Mouse (Mus musculus): ENCODE data around the gene Caskin2. TPM values are rescaled to one million over a fixed set of nuclear protein-coding genes. Genes with fewer than 3 reads are reported as not detected.

Caskin2 gene
- 10.1 and 12.8 TPM in 2 replicates for polyA plus RNA-seq (2015; fragmentation: Nextera tagmentation; extraction: Ambion mirVana)

DNA sequence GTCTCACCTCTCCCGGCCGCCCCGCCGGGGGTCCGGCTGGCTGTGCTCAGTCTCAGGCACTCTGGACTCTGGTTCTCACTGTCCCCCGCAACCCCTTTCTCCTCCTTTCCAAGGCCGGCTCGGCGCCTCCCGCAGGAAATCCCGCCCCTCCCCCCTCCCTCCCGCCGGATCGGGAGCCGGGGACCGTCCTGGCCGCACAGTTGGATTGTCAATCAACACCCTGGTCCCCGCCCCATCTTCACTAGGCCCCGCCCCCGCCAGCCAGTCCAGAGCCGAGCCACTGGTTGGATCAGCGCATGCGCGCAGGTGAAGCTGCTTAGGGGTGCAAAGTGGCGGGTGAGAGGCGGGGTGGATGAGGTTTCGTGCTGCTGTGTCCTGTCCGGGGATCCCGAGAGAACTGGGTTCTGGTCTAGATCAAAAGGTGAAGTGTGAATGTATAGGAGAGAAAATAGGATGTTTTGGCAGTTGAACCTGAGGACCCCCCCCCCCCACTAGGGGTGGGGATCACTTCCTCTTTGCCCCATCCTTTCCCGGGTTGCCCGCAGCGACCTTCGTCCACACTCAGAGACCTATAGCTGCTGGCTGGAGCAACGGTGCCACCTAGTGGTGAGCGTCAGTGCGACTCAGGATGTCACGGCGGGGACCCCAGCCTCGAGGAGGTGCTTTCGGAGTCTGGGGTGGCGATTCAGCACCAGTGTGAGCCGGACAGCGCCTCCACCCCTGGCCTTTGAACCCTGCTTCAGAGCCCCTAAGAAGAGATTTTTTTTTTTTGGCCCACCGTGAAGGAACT is at the start of gene Caskin2:
Gene Caskin2 (minus strand): TSS at position 133 of the 790 bp plus-strand sequence.

DNA sequence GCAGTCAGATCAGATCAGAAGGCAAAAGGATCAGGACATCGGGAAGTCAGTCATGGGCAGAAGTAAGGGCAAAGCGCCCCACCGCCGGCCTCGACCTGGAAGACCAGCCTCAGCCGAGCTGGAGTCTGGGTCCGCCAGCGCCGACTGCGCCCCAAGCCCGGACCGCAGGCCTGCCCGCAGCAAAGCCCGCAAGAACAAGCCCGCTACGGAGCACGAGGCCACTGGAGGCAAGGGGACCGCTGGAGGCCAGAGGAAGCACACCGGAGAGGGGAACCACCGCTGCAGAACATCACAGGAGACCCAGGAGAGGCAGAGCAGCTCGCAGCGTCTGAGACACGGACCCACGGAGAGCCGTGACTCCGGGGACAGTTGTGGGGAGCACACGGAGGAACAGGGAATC is 44.9 kb upstream of the Caskin2 start, which contains the start of gene Myo15b:
Gene Myo15b (plus strand): TSS at position 53 of the 400 bp plus-strand sequence.

DNA sequence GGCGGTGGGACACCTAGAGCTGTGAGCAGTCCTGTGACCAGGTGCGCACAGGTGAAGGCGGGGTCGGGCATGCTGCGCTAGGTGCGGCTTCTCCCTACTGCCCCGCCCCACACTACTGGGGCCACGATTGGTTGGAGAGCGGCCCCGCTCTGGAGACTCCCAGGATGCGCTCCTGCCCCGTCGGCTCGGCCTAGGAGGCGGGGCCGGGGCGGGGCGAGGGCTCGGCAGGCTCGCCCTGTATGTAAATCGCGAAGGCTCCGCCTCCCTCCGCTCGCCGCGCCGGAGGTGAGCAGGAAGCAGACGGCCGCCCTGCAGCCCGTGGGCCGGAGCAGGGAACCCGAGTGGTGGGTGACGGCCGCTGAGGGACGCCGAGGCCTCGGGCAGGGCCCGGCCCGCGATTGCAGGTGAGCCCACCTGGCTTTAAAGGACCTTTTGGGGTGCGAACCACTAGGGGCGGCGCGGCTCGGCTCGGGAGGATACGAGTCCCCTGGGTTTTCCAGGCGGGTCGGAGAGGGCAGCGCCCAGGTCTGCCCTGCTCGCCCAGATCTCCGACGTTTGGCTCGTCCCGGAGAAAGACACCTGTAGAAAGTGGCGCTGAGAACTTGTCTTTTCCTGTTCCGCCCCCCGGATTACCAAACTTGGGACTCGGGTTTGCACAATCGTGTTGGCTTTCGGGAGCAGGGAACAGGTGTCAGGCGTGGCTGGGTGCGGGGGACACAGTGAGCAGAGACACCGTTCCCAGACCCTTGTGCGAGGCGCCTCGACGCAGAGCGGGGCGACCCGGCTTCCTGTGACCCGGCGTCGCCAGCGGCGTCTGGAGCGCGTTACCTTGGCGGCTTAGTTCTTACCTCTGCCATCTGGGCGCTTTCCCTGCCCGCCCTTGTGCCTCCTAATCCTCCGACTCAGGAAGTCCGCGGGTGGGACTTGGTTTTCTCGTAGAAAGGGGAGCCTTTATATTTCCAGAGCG is 10.6 kb upstream of the Caskin2 start, which contains the start of gene Llgl2:
Gene Llgl2 (plus strand): TSS at position 276 of the 967 bp plus-strand sequence.

DNA sequence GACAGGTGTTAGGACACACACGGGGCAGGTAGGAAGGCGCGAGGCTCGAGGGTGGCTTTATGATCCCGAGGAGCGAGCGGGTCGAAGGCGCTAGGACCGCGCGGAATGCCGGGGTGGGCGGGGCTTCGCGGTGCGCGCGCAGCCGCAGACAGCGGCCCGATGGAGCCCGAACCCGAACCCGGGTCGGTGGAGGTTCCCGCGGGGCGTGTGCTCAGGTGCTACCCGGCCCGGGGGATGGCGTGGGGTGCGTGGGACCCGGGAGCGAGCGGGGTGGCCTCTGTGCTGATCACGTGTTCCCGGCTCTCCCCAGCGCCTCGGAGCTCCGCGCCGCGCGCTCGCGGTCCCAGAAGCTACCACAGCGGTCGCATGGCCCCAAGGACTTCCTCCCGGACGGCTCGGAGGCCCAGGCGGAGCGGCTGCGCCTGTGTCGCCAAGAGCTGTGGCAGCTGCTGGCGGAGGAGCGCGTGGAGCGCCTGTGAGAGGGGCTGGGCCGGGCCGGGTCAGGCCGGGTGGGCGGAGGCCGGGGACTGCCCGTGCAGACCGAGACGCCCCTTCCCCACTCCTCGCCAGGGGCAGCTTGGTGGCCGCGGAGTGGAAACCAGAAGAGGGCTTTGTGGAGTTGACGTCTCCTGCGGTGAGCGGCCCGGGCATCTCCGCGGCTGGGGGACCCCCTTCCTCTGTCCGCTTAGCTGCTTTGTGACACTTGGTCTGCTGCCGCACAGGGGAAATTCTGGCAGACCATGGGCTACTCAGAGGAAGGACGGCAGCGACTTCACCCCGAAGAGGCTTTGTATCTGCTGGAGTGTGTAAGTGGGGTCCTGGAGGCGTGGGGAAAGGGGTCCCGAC is 1.4 kb upstream of the Caskin2 start, which contains the start of gene Tsen54:
Gene Tsen54 (plus strand): TSS at position 120 of the 846 bp plus-strand sequence.

DNA sequence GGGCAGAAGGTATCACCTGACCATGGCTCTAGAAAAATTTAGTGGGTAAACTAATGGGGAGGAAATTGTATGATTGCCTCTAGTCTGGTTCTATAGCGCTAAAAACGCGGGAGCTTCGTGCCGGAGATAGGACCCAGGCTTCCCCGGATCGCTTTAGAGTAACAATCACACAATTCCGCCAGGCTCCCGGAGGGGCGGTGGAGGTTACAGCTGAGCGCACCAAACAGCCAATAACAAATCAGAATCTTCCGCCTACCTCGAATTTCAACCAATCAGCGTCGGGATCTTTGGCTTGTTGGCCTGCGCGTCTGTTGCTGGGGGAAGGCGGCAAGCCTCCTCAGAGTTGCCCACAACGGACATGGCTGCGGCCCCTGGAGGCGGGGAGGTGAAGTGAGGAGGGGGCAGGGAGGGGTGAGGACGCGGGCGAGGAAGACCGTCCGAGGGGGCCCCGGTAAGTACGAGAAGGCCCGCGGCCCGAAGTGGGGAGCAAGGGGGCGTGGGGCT is 48.3 kb downstream of the Caskin2 start, which contains the start of gene Tmem94:
Gene Tmem94 (plus strand): TSS at position 331 of the 504 bp plus-strand sequence.

Small RNA genes lying within 50 kb of the gene (microRNA-seq; reads per million reads assigned to microRNA genes)
- gene Mir5621 (ENCODE audit: borderline replicate concordance, insufficient number of aligned reads) = not detected

Other genes with a start within 250 kb of the Caskin2 start
- 52.3 and 70.3 TPM in 2 replicates for gene Nup85, start 249.2 kb downstream of the Caskin2 start, polyA plus RNA-seq (2015; fragmentation: Nextera tagmentation; extraction: Ambion mirVana)
- gene Mrps7, start 209.7 kb downstream of the Caskin2 start, polyA plus RNA-seq (2015; fragmentation: Nextera tagmentation; extraction: Ambion mirVana) = 77.5 and 103 TPM in 2 replicates
- gene Gga3, start 209.6 kb downstream of the Caskin2 start, polyA plus RNA-seq (2015; fragmentation: Nextera tagmentation; extraction: Ambion mirVana) = 6.3 and 7.5 TPM in 2 replicates
- 69.5 and 153 TPM in 2 replicates for gene Mif4gd, start 200.7 kb downstream of the Caskin2 start, polyA plus RNA-seq (2015; fragmentation: Nextera tagmentation; extraction: Ambion mirVana)
- gene Slc25a19, start 185.3 kb downstream of the Caskin2 start, polyA plus RNA-seq (2015; fragmentation: Nextera tagmentation; extraction: Ambion mirVana) = 18.8 and 33.0 TPM in 2 replicates
- gene Grb2, start 105.0 kb downstream of the Caskin2 start, polyA plus RNA-seq (2015; fragmentation: Nextera tagmentation; extraction: Ambion mirVana) = 77.1 and 89.8 TPM in 2 replicates
- 11.3 and 18.4 TPM in 2 replicates for gene Tmem94, start 48.2 kb downstream of the Caskin2 start, polyA plus RNA-seq (2015; fragmentation: Nextera tagmentation; extraction: Ambion mirVana)
- gene Tsen54, start 1.1 kb upstream of the Caskin2 start, polyA plus RNA-seq (2015; fragmentation: Nextera tagmentation; extraction: Ambion mirVana) = 15.9 and 20.0 TPM in 2 replicates
- gene Llgl2, start 10.4 kb upstream of the Caskin2 start, polyA plus RNA-seq (2015; fragmentation: Nextera tagmentation; extraction: Ambion mirVana) = 4.5 and 6.5 TPM in 2 replicates
- 0.32 and 1.4 TPM in 2 replicates for gene Myo15b, start 44.8 kb upstream of the Caskin2 start, polyA plus RNA-seq (2015; fragmentation: Nextera tagmentation; extraction: Ambion mirVana)
- gene Smim5, start 86.3 kb upstream of the Caskin2 start, polyA plus RNA-seq (2015; fragmentation: Nextera tagmentation; extraction: Ambion mirVana) = 6.9 and 8.5 TPM in 2 replicates
- 1.3 and 1.4 TPM in 2 replicates for gene Smim6, start 98.4 kb upstream of the Caskin2 start, polyA plus RNA-seq (2015; fragmentation: Nextera tagmentation; extraction: Ambion mirVana)
- 41.6 and 42.6 TPM in 2 replicates for gene Sap30bp, start 119.6 kb upstream of the Caskin2 start, polyA plus RNA-seq (2015; fragmentation: Nextera tagmentation; extraction: Ambion mirVana)
- gene Recql5, start 119.8 kb upstream of the Caskin2 start, polyA plus RNA-seq (2015; fragmentation: Nextera tagmentation; extraction: Ambion mirVana) = 6.3 and 12.8 TPM in 2 replicates
- gene Itgb4, start 161.1 kb upstream of the Caskin2 start, polyA plus RNA-seq (2015; fragmentation: Nextera tagmentation; extraction: Ambion mirVana) = 2.2 and 3.0 TPM in 2 replicates
- 111 and 122 TPM in 2 replicates for gene Galk1, start 199.1 kb upstream of the Caskin2 start, polyA plus RNA-seq (2015; fragmentation: Nextera tagmentation; extraction: Ambion mirVana)
- 1,269 and 1,294 TPM in 2 replicates for gene H3f3b, start 214.3 kb upstream of the Caskin2 start, polyA plus RNA-seq (2015; fragmentation: Nextera tagmentation; extraction: Ambion mirVana)
- gene Unk, start 216.7 kb upstream of the Caskin2 start, polyA plus RNA-seq (2015; fragmentation: Nextera tagmentation; extraction: Ambion mirVana) = 13.7 and 18.1 TPM in 2 replicates

Measured in adrenal gland, postnatal 0 days (tissue).